8 mouse cellular contexts compared by ENCODE assay signal in genomic region chr5:144255632-144256540, GRCm38 (mm10). TPM values are rescaled to one million over a fixed set of nuclear protein-coding genes. Genes with fewer than 3 reads are reported as not detected.
A peak's percentile ranks its signal among the peaks of the same experiment; 100 is the strongest.
DNase-seq lines count a peak whose midpoint lies in the region; ATAC-seq and TF ChIP-seq lines count a peak whose summit lies in the region.

No protein-coding gene starts in this region.

- peak; percentile 52 for DNase-seq in cerebellum, adult 11 months
- peak; percentile 55 to 61 for DNase-seq in cerebellum, postnatal 14 days
- DNase-seq in gastrocnemius, postnatal 25 days, result peak; percentile 69
- DNase-seq in induced T-regulatory cell, adult 2 months (ENCODE audit: low read depth), result peak; percentile 71
- peak; percentile 35 for DNase-seq in limb, embryonic 14.5 days (ENCODE audit: low spot score)
- DNase-seq in skeletal muscle tissue, adult 2 months (ENCODE audit: low read depth, low spot score), result peak; percentile 40

- H3K4me3 ChIP-seq in limb, embryonic 14.5 days (replicated peaks; ENCODE audit: low read length), result peak overlapping the region; percentile 95
- peak overlapping the region; percentile 98 for H3K4me3 ChIP-seq in midbrain, embryonic 13.5 days (replicated peaks)

- H3K9ac ChIP-seq in limb, embryonic 14.5 days (ENCODE audit: low read depth, low read length, severe bottlenecking), result peak overlapping the region; percentile 95
- peak overlapping the region; percentile 96 for H3K9ac ChIP-seq in midbrain, embryonic 13.5 days (replicated peaks)

- TF ChIP-seq POLR2A in limb, embryonic 14.5 days (IDR thresholded peaks at IDR 0.05; ENCODE audit: borderline replicate concordance, extremely low read depth, insufficient read depth, insufficient read length), result no peak

- under 1% methylated on average over 31 of the region's 40 CpGs for WGBS in limb, embryonic 14.5 days
- 0% methylated on average over 36 of the region's 40 CpGs for WGBS in midbrain, embryonic 13.5 days

- peak overlapping the region; percentile 75 for H3K4me2 ChIP-seq in limb, embryonic 14.5 days (replicated peaks; ENCODE audit: low read depth, low read length, severe bottlenecking)
- H3K4me2 ChIP-seq in midbrain, embryonic 13.5 days (replicated peaks), result peak overlapping the region; percentile 77

- no peak for ATAC-seq in cerebellum, adult (ENCODE audit: insufficient number of reproducible peaks, low FRiP score, low TSS enrichment)
- ATAC-seq in limb, embryonic 14.5 days (ENCODE audit: low FRiP score, low read depth), result peak; percentile 42
- ATAC-seq in midbrain, embryonic 13.5 days, result peak; percentile 66

- no peaks in the 10 kb centered on the region for H3K27me3 ChIP-seq in limb, embryonic 14.5 days (ENCODE audit: control insufficient read depth, insufficient read depth, low read length)
- no peaks in the 10 kb centered on the region for H3K27me3 ChIP-seq in midbrain, embryonic 13.5 days

- peaks cover 17% of the 10 kb centered on the region; the same call in 1 of the 2 replicates for H3K36me3 ChIP-seq in limb, embryonic 14.5 days (ENCODE audit: control insufficient read depth, insufficient read depth, low read length)
- peaks cover 9% of the 10 kb centered on the region for H3K36me3 ChIP-seq in midbrain, embryonic 13.5 days

- H3K9me3 ChIP-seq in limb, embryonic 14.5 days (ENCODE audit: control insufficient read depth, low read length), result no peaks in the 10 kb centered on the region
- no peaks in the 10 kb centered on the region for H3K9me3 ChIP-seq in midbrain, embryonic 13.5 days

- peaks cover 41% of the 10 kb centered on the region for H3K4me1 ChIP-seq in limb, embryonic 14.5 days (ENCODE audit: control insufficient read depth, insufficient read depth, low read length)
- H3K4me1 ChIP-seq in midbrain, embryonic 13.5 days (replicated peaks), result peaks cover 53% of the 10 kb centered on the region

- peak overlapping the region; percentile 90 for H3K27ac ChIP-seq in limb, embryonic 14.5 days (replicated peaks; ENCODE audit: low read depth, low read length)
- H3K27ac ChIP-seq in midbrain, embryonic 13.5 days, result peak overlapping the region; percentile 89

RNA-seq across cellular contexts. Expression of gene Bri3, which starts 11.6 kb away (rescaled TPM):
- total RNA-seq in gastrocnemius, postnatal 25 days (2021), result 10 to 100 TPM; 36.0 to 43.5 TPM
- 90.6 and 107 TPM in 2 replicates for polyA plus RNA-seq in limb, embryonic 14.5 days (2012; rRNA removed)
- polyA plus RNA-seq in limb, embryonic 14.5 days (2014; fragmentation: Nextera tagmentation; extraction: Ambion mirVana), result 119 and 131 TPM in 2 replicates
- polyA plus RNA-seq in midbrain, embryonic 13.5 days (2015; fragmentation: Nextera tagmentation; extraction: Ambion mirVana), result 133 and 137 TPM in 2 replicates

RNA-seq across cellular contexts. Expression of gene Tecpr1, which starts 32.5 kb away (rescaled TPM):
- total RNA-seq in gastrocnemius, postnatal 25 days (2021), result 10 to 100 TPM; 14.4 to 15.3 TPM
- polyA plus RNA-seq in limb, embryonic 14.5 days (2012; rRNA removed), result 34.7 and 39.7 TPM in 2 replicates
- 18.6 and 21.2 TPM in 2 replicates for polyA plus RNA-seq in limb, embryonic 14.5 days (2014; fragmentation: Nextera tagmentation; extraction: Ambion mirVana)
- polyA plus RNA-seq in midbrain, embryonic 13.5 days (2015; fragmentation: Nextera tagmentation; extraction: Ambion mirVana), result 42.8 and 44.8 TPM in 2 replicates
